ENCODE assay signal across 15 mouse cellular contexts in the genomic region with DNA sequence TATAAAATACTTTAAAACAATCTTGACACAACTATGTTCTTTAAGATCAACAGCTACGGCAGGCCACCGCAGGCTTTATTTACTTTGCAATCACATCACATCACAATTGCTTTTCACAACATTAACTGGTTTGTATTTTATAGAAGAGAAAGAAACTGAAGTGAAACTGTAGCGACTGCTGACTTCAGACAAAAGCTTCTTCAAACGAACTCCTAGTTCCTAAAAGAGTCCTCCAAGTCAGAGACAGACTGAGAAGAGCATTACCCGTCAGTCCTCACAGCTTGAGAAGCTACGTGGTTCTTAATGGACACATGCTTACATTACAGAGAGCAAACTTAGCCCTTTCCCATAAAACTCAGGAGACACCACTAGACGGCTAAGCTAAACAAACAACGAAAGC. TPM values are rescaled to one million over a fixed set of nuclear protein-coding genes. Genes with fewer than 3 reads are reported as not detected.
DNase-seq lines count a peak whose midpoint lies in the region; ATAC-seq and TF ChIP-seq lines count a peak whose summit lies in the region.
"Had no signal": no experiment of that assay in that cellular context is flagged by ENCODE, and none has a peak within 500 bp of the region (broad histone marks: within the 10 kb centered on the region; RNA-seq: fewer than 3 reads in every experiment).

No protein-coding gene starts in this region.

- H3K9me3 ChIP-seq in kidney, embryonic 16.5 days (ENCODE audit: low read length), result no peaks in the 10 kb centered on the region
- H3K9me3 ChIP-seq in lung, postnatal 0 days (ENCODE audit: low read length), result no peaks in the 10 kb centered on the region
- H3K9me3 ChIP-seq in stomach, postnatal 0 days (ENCODE audit: control insufficient read depth, low read length), result no peaks in the 10 kb centered on the region
- H3K9me3 ChIP-seq in hindbrain, embryonic 13.5 days, result no peaks in the 10 kb centered on the region
- H3K9me3 ChIP-seq: forebrain, embryonic 15.5 days; neural tube, embryonic 13.5 days had no signal

- 37% methylated on average over 8 of the region's 8 CpGs for WGBS in kidney, embryonic 16.5 days
- 16% methylated on average over 8 of the region's 8 CpGs for WGBS in lung, postnatal 0 days
- WGBS in large intestine, adult 2 months, result 11% methylated on average over 8 of the region's 8 CpGs
- WGBS in stomach, postnatal 0 days, result 24% methylated on average over 8 of the region's 8 CpGs
- WGBS in hindbrain, embryonic 13.5 days, result 69% methylated on average over 8 of the region's 8 CpGs

- no peak overlapping the region for H3K4me3 ChIP-seq in kidney, embryonic 16.5 days (ENCODE audit: low read length)
- H3K4me3 ChIP-seq in lung, postnatal 0 days (ENCODE audit: low read depth, low read length), result no peak overlapping the region
- H3K4me3 ChIP-seq in stomach, postnatal 0 days (ENCODE audit: low read depth, low read length), result peak overlapping the region; percentile 10; the same call in 1 of the 2 replicates
- H3K4me3 ChIP-seq in hindbrain, embryonic 13.5 days, result no peak overlapping the region
- H3K4me3 ChIP-seq: forebrain, embryonic 15.5 days; neural tube, embryonic 13.5 days had no signal

- no peak overlapping the region for H3K9ac ChIP-seq in kidney, embryonic 16.5 days (replicated peaks; ENCODE audit: low read length)
- H3K9ac ChIP-seq in lung, postnatal 0 days (replicated peaks; ENCODE audit: low read depth), result no peak overlapping the region
- no peak overlapping the region for H3K9ac ChIP-seq in stomach, postnatal 0 days (ENCODE audit: low read length)
- H3K9ac ChIP-seq in hindbrain, embryonic 13.5 days, result no peak overlapping the region; the same call in 1 of the 2 replicates
- H3K9ac ChIP-seq: forebrain, embryonic 15.5 days; neural tube, embryonic 13.5 days had no signal

- H3K36me3 ChIP-seq in kidney, embryonic 16.5 days (ENCODE audit: insufficient read depth, low read length), result no peaks in the 10 kb centered on the region
- no peaks in the 10 kb centered on the region for H3K36me3 ChIP-seq in lung, postnatal 0 days (ENCODE audit: insufficient read depth, low read length)
- no peaks in the 10 kb centered on the region for H3K36me3 ChIP-seq in stomach, postnatal 0 days (ENCODE audit: control insufficient read depth, insufficient read depth, low read length)
- peaks cover 13% of the 10 kb centered on the region for H3K36me3 ChIP-seq in hindbrain, embryonic 13.5 days

- no peak for TF ChIP-seq EP300 in lung, postnatal 0 days (IDR thresholded peaks at IDR 0.05)
- TF ChIP-seq EP300 in stomach, postnatal 0 days (optimal IDR thresholded peaks at IDR 0.05), result no peak

- peaks cover 21% of the 10 kb centered on the region for H3K4me1 ChIP-seq in kidney, embryonic 16.5 days (ENCODE audit: insufficient read depth, low read length)
- peaks cover 2% of the 10 kb centered on the region; the same call in 1 of the 2 replicates for H3K4me1 ChIP-seq in lung, postnatal 0 days (ENCODE audit: insufficient read depth, low read depth, low read length)
- H3K4me1 ChIP-seq in stomach, postnatal 0 days (replicated peaks; ENCODE audit: control insufficient read depth, insufficient read depth), result 0 out of 2 replicates have a peak, but pooled peaks cover 3% of the 10 kb centered on the region
- peaks cover 4% of the 10 kb centered on the region; the same call in 1 of the 2 replicates for H3K4me1 ChIP-seq in hindbrain, embryonic 13.5 days (replicated peaks)

- H3K4me2 ChIP-seq in kidney, embryonic 16.5 days (replicated peaks; ENCODE audit: low read depth, low read length), result 0 out of 2 replicates have a peak overlapping the region, but pooled peaks have one; percentile 5
- H3K4me2 ChIP-seq in lung, postnatal 0 days (replicated peaks; ENCODE audit: low read depth, low read length), result peak overlapping the region; percentile 18; the same call in 1 of the 2 replicates
- peak overlapping the region; percentile 32 for H3K4me2 ChIP-seq in stomach, postnatal 0 days (replicated peaks; ENCODE audit: low read depth)
- H3K4me2 ChIP-seq in hindbrain, embryonic 13.5 days, result no peak overlapping the region
- H3K4me2 ChIP-seq: forebrain, embryonic 15.5 days; neural tube, embryonic 13.5 days had no signal

- H3K27ac ChIP-seq in kidney, embryonic 16.5 days (ENCODE audit: low read length), result no peak overlapping the region
- H3K27ac ChIP-seq in lung, postnatal 0 days (ENCODE audit: low read length), result 0 out of 2 replicates have a peak overlapping the region, but pooled peaks have one; percentile 9
- peak overlapping the region; percentile 59 for H3K27ac ChIP-seq in stomach, postnatal 0 days (replicated peaks)
- H3K27ac ChIP-seq in hindbrain, embryonic 13.5 days, result no peak overlapping the region
- H3K27ac ChIP-seq: forebrain, embryonic 15.5 days; neural tube, embryonic 13.5 days had no signal

- no peak for ATAC-seq in kidney, embryonic 16.5 days (ENCODE audit: low FRiP score, low TSS enrichment)
- no peak for ATAC-seq in lung, postnatal 0 days
- ATAC-seq in stomach, postnatal 0 days (ENCODE audit: low FRiP score, low TSS enrichment), result no peak
- ATAC-seq in hindbrain, embryonic 13.5 days (ENCODE audit: low FRiP score), result no peak
- ATAC-seq: forebrain, embryonic 15.5 days had no signal

- no peak for TF ChIP-seq CTCF in lung, postnatal 0 days (IDR thresholded peaks at IDR 0.05)
- no peak; the same call in 1 of the 2 replicates for TF ChIP-seq CTCF in stomach, postnatal 0 days (IDR thresholded peaks at IDR 0.05; ENCODE audit: low read depth)

- DNase-seq in kidney, postnatal 10 days, result no peak
- peak; percentile 28 for DNase-seq in lung, postnatal 0 days (ENCODE audit: low spot score)
- no peak for DNase-seq in lung, postnatal 14 days
- DNase-seq in large intestine, adult 2 months (ENCODE audit: low read depth, low spot score), result peak; percentile 46
- DNase-seq in stomach, postnatal 0 days (ENCODE audit: low spot score), result no peak
- DNase-seq in cerebellum, adult 11-12 months, result no peak
- DNase-seq: adrenal gland, adult 8-10 months; cerebellum, adult 9-11 months; kidney, adult 11 months; kidney, postnatal 4 days; thymus, postnatal 25 days had no signal

- H3K27me3 ChIP-seq in kidney, embryonic 16.5 days (ENCODE audit: insufficient read depth, low read length), result no peaks in the 10 kb centered on the region
- no peaks in the 10 kb centered on the region for H3K27me3 ChIP-seq in lung, postnatal 0 days (replicated peaks; ENCODE audit: insufficient read depth, low read length)
- no peaks in the 10 kb centered on the region for H3K27me3 ChIP-seq in stomach, postnatal 0 days (ENCODE audit: control insufficient read depth, insufficient read depth, low read length)
- H3K27me3 ChIP-seq in hindbrain, embryonic 13.5 days, result no peaks in the 10 kb centered on the region
- H3K27me3 ChIP-seq: forebrain, embryonic 15.5 days; neural tube, embryonic 13.5 days had no signal

RNA-seq across cellular contexts. Expression of a gene that starts 48.4 kb away (rescaled TPM):
- polyA plus RNA-seq in kidney, embryonic 16.5 days (2015; fragmentation: Nextera tagmentation; extraction: Ambion mirVana), result 33.6 and 35.0 TPM in 2 replicates
- 27.4 and 32.4 TPM in 2 replicates for polyA plus RNA-seq in lung, postnatal 0 days (2015; fragmentation: Nextera tagmentation; extraction: Ambion mirVana)
- polyA plus RNA-seq in large intestine, adult 2 months (2012; rRNA removed), result 78.0 and 98.8 TPM in 2 replicates
- 24.0 and 27.0 TPM in 2 replicates for polyA plus RNA-seq in stomach, postnatal 0 days (2015; fragmentation: Nextera tagmentation; extraction: Ambion mirVana)
- 39.4 and 41.2 TPM in 2 replicates for polyA plus RNA-seq in hindbrain, embryonic 13.5 days (2015; fragmentation: Nextera tagmentation; extraction: Ambion mirVana)

Comparison
In these comparisons a context has a peak if more than half of its experiments do, and no peak if none do; other contexts are left out.
1. DNase-seq: peak in lung, postnatal 0 days (single experiment) and large intestine, adult 2 months (single experiment); none in kidney, postnatal 10 days (single experiment), lung, postnatal 14 days (single experiment), stomach, postnatal 0 days (single experiment) and cerebellum, adult 11-12 months (single experiment).
2. H3K27ac ChIP-seq: peak in lung, postnatal 0 days (single experiment) and stomach, postnatal 0 days (single experiment); none in kidney, embryonic 16.5 days (single experiment) and hindbrain, embryonic 13.5 days (single experiment).